Mouse (Mus musculus): ENCODE data around the gene 1700029I15Rik. TPM values are rescaled to one million over a fixed set of nuclear protein-coding genes. Genes with fewer than 3 reads are reported as not detected.
"Not testable (repeated sequence)": the region's sequence is repeated elsewhere in the genome, so short reads cannot be mapped to it uniquely, and the experiment has no call there.

Gene 1700029I15Rik
- total RNA-seq, 2 experiments from 2014 or later: 1.8 to 2.6 TPM

GRCm38 (mm10) chr2:92391703-92392317 lies 9.5 kb downstream of the 1700029I15Rik start:
- DNase-seq (ENCODE audit: low spot score in 2 of 2): no peak

GRCm38 (mm10) chr2:92392318-92393264 lies 10.3 kb downstream of the 1700029I15Rik start:
- DNase-seq (ENCODE audit: low spot score in 2 of 2): peak in 1 of 2 experiments; percentile 57

GRCm38 (mm10) chr2:92395535-92395934 lies 13.2 kb downstream of the 1700029I15Rik start:
- no peak for DNase-seq (ENCODE audit: low spot score in 2 of 2)

- DNase-seq (ENCODE audit: low spot score in 2 of 2): no peak
These were observed 15.1 kb downstream of the 1700029I15Rik start for GRCm38 (mm10) chr2:92397436-92397835.

GRCm38 (mm10) chr2:92399877-92400276 lies 17.5 kb downstream of the 1700029I15Rik start:
- DNase-seq (ENCODE audit: low spot score in 2 of 2): not testable (repeated sequence)

GRCm38 (mm10) chr2:92400682-92401081 lies 18.3 kb downstream of the 1700029I15Rik start:
- no peak for DNase-seq (ENCODE audit: low spot score in 2 of 2)

- no peak for DNase-seq (ENCODE audit: low spot score in 2 of 2)
These were observed 18.8 kb downstream of the 1700029I15Rik start, which contains the start of gene Mapk8ip1 for GRCm38 (mm10) chr2:92401091-92401561. Mapk8ip1 (minus strand) TSS chr2:92401263.

- DNase-seq (ENCODE audit: low spot score in 2 of 2): no peak
These were observed 20.4 kb downstream of the 1700029I15Rik start for GRCm38 (mm10) chr2:92402591-92403326.

- no peak for DNase-seq (ENCODE audit: low spot score in 2 of 2)
These were observed 21.5 kb downstream of the 1700029I15Rik start for GRCm38 (mm10) chr2:92403776-92404319.

GRCm38 (mm10) chr2:92404737-92405136 lies 22.4 kb downstream of the 1700029I15Rik start:
- no peak for DNase-seq (ENCODE audit: low spot score in 2 of 2)

- no peak for DNase-seq (ENCODE audit: low spot score in 2 of 2)
These were observed 23.3 kb downstream of the 1700029I15Rik start for GRCm38 (mm10) chr2:92405687-92406086.

GRCm38 (mm10) chr2:92408309-92409045 lies 26.1 kb downstream of the 1700029I15Rik start:
- DNase-seq (ENCODE audit: low spot score in 2 of 2): no peak

- no peak for DNase-seq (ENCODE audit: low spot score in 2 of 2)
These were observed 29.4 kb downstream of the 1700029I15Rik start for GRCm38 (mm10) chr2:92411705-92412104.

GRCm38 (mm10) chr2:92421723-92422387 lies 39.5 kb downstream of the 1700029I15Rik start:
- DNase-seq (ENCODE audit: low spot score in 2 of 2): no peak

- DNase-seq (ENCODE audit: low spot score in 2 of 2): no peak
These were observed 40.2 kb downstream of the 1700029I15Rik start for GRCm38 (mm10) chr2:92422388-92423135.

GRCm38 (mm10) chr2:92423156-92423555 lies 40.8 kb downstream of the 1700029I15Rik start:
- no peak for DNase-seq (ENCODE audit: low spot score in 2 of 2)

- peak; percentile 71 to 85 for DNase-seq (ENCODE audit: low spot score in 2 of 2)
These were observed 41.5 kb downstream of the 1700029I15Rik start for GRCm38 (mm10) chr2:92423702-92424461.

Measured in gastrocnemius, postnatal 4 days (tissue).